Mouse (Mus musculus): ENCODE measurements around the gene Lkaaear1.

DNA sequence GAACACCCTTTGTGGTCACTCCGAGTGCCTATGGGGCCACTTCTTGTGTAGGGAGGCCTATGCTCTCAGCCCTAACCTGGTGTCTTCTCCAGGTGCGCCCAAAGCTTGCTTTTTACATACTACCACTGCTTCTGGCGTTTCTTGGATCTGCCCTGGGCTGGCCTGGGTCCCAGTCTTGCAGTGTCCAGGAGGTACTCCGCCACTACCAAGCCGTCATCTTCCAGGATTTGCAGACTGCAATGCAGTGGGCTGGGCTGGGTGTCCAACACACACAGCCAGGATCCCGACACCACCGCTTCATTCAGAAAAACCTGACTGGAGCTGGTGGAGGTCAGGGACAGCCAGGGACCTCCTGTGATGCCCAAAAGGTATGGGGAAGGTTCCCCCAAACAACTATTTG is 39.7 kb downstream of the Lkaaear1 start:
- no peak for TF ChIP-seq CTCF (IDR thresholded peaks at IDR 0.05)
- TF ChIP-seq POLR2A (IDR thresholded peaks at IDR 0.05; ENCODE audit: insufficient read depth, low read depth, low read length), result no peak
- no peak for TF ChIP-seq EP300 (IDR thresholded peaks at IDR 0.05; ENCODE audit: insufficient read depth, low read depth, low read length)

Data from heart, adult 2 months (tissue).